Mouse (Mus musculus) brain, adult 2 months (tissue): ENCODE measurements around the gene Slc25a13.
"Not testable (repeated sequence)": the region's sequence is repeated elsewhere in the genome, so short reads cannot be mapped to it uniquely, and the experiment has no call there.

Source experiments
- DNase-seq: peaks from one replicate; pipeline ENCODE4 v3.0.0; 2011; ENCODE audit warnings: low read depth, low spot score

Slc25a13 gene

GRCm38 (mm10) chr6:6202451-6202850 lies 14.5 kb downstream of the Slc25a13 start:
- no peak for DNase-seq

- DNase-seq = no peak
Observed at GRCm38 (mm10) chr6:6201977-6202376, 15.0 kb downstream of the Slc25a13 start.

GRCm38 (mm10) chr6:6199138-6199870 lies 17.7 kb downstream of the Slc25a13 start:
- DNase-seq = no peak

GRCm38 (mm10) chr6:6198056-6198455 lies 18.9 kb downstream of the Slc25a13 start:
- not testable (repeated sequence) for DNase-seq

GRCm38 (mm10) chr6:6197339-6197738 lies 19.6 kb downstream of the Slc25a13 start:
- DNase-seq = no peak

GRCm38 (mm10) chr6:6196527-6196926 lies 20.4 kb downstream of the Slc25a13 start:
- DNase-seq = peak; percentile 71

GRCm38 (mm10) chr6:6194831-6195230 lies 22.1 kb downstream of the Slc25a13 start:
- peak; percentile 80 for DNase-seq

- DNase-seq = peak; percentile 64
Observed at GRCm38 (mm10) chr6:6193906-6194305, 23.1 kb downstream of the Slc25a13 start.

GRCm38 (mm10) chr6:6192413-6192812 lies 24.6 kb downstream of the Slc25a13 start:
- no peak for DNase-seq

- peak; percentile 88 for DNase-seq
Observed at GRCm38 (mm10) chr6:6191596-6192337, 25.2 kb downstream of the Slc25a13 start.

GRCm38 (mm10) chr6:6188970-6189369 lies 28.0 kb downstream of the Slc25a13 start:
- DNase-seq = no peak

- DNase-seq = no peak
Observed at GRCm38 (mm10) chr6:6186468-6186867, 30.5 kb downstream of the Slc25a13 start.

- no peak for DNase-seq
Observed at GRCm38 (mm10) chr6:6185735-6186068, 31.3 kb downstream of the Slc25a13 start.

GRCm38 (mm10) chr6:6184921-6185734 lies 31.8 kb downstream of the Slc25a13 start:
- DNase-seq = no peak

GRCm38 (mm10) chr6:6183601-6184000 lies 33.4 kb downstream of the Slc25a13 start:
- DNase-seq = no peak

- DNase-seq = no peak
Observed at GRCm38 (mm10) chr6:6182191-6182590, 34.8 kb downstream of the Slc25a13 start.

- not testable (repeated sequence) for DNase-seq
Observed at GRCm38 (mm10) chr6:6178341-6178740, 38.6 kb downstream of the Slc25a13 start.

- no peak for DNase-seq
Observed at GRCm38 (mm10) chr6:6175350-6175971, 41.5 kb downstream of the Slc25a13 start.

GRCm38 (mm10) chr6:6173935-6174561 lies 42.9 kb downstream of the Slc25a13 start:
- DNase-seq = no peak

GRCm38 (mm10) chr6:6173166-6173934 lies 43.6 kb downstream of the Slc25a13 start:
- DNase-seq = no peak
